Mouse (Mus musculus): Measurements from ENCODE around the gene Stard9.

DNA sequence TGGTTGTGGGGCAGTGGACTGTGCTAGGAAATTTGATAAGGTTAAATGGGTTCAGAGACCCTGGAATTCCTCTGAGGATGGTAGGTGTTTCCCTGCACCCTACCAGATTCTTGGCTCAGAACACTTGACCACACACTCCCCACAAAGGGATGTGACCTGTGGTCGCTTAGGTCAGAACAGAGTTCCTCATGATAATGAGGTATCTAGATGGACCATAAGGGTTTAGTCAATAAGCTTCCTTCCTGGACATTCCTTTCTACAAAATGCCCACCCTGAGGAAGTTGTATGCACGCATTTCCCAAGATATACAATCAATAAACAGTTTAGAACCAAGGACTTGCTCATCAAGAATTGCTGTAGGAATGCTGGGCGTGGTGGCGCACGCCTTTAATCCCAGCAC is 27.0 kb downstream of the Stard9 start:
- no peak for TF ChIP-seq CTCF (IDR thresholded peaks at IDR 0.05; ENCODE audit: low read depth)
- no peak for TF ChIP-seq EP300 (IDR thresholded peaks at IDR 0.05; ENCODE audit: low read depth)
